In genomic region chr4:99465493-99465892, GRCm38 (mm10) we compare ENCODE assay signal across 10 mouse cellular contexts.
"Had no signal": no experiment of that assay in that cellular context is flagged by ENCODE, and none has a peak within 500 bp of the region (broad histone marks: within the 10 kb centered on the region; RNA-seq: fewer than 3 reads in every experiment).

No protein-coding gene starts in this region.

- H3K36me3 ChIP-seq: midbrain, embryonic 15.5 days; neural tube, embryonic 13.5 days had no signal

- H3K4me3 ChIP-seq: layer of hippocampus, adult 2 months; midbrain, embryonic 15.5 days; neural tube, embryonic 13.5 days had no signal

- H3K9me3 ChIP-seq: midbrain, embryonic 15.5 days; neural tube, embryonic 13.5 days had no signal

- DNase-seq: kidney, adult 8-10 months; kidney, postnatal 10 days; kidney, postnatal 4 days; lung, adult 18-20 months; thymus, postnatal 36 days had no signal

- ATAC-seq: intestine, postnatal 0 days; midbrain, embryonic 15.5 days had no signal

- H3K27ac ChIP-seq: layer of hippocampus, adult 2 months; liver, embryonic 14.5 days; midbrain, embryonic 15.5 days; neural tube, embryonic 13.5 days had no signal

- H3K4me1 ChIP-seq: midbrain, embryonic 15.5 days had no signal

- H3K9ac ChIP-seq: liver, embryonic 14.5 days; midbrain, embryonic 15.5 days; neural tube, embryonic 13.5 days had no signal

- H3K4me2 ChIP-seq: midbrain, embryonic 15.5 days; neural tube, embryonic 13.5 days had no signal
